Mouse (Mus musculus): ENCODE measurements around the gene Srgap2.

GRCm38 (mm10) chr1:131245089-131245856 lies 281.9 kb downstream of the Srgap2 start, which contains the start of gene Rassf5:
- peak; percentile 94 for TF ChIP-seq POLR2A (IDR thresholded peaks at IDR 0.05; ENCODE audit: extremely low read depth, insufficient read depth, low read length)
- no peak for TF ChIP-seq CTCF (IDR thresholded peaks at IDR 0.05; ENCODE audit: low read depth, low read length)
